Mouse (Mus musculus): Measurements from ENCODE around the gene Map3k5. TPM values are rescaled to one million over a fixed set of nuclear protein-coding genes. Genes with fewer than 3 reads are reported as not detected.

Gene Map3k5
- polyA plus RNA-seq, 1 experiment: not detected

DNA sequence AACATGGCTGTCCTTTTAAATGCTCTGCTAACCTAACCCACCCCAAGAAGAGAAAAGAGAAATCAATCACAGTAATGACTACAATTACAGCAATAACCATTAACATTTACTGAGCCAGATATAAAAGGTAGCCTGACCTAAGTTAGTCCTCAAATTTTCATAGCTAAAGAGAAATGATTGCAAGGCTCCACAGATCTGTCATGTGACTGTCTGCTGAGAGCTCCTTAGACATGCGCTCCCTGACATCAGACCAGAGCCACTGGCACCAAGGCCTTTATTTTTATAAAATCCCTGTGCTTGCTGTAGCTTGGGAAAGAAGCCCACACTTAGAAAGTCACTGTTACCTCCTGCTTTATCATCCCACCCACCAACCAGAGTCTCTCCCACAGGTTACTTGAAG lies 202.2 kb downstream of the Map3k5 start:
- H3K4me3 ChIP-seq (replicated peaks): no peak overlapping the region

DNA sequence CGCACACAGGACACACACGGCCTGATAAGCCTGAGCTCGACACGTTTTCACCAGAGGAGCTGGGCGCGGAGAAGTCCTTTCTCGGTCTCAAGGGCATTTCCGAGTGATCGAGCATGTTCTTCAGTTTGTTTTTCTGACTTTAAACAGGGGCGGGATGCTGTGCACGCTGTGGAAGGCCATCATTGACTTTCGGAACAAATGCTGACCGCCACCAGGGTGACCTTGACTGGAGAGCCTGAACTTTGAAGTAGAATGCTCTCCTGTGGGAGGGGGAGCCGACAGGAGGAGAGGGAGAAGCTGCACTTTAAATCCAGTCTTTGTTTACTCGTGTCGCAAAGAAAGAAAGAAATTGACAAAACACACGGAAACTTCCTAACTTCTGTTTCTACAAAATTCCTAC lies 207.1 kb downstream of the Map3k5 start:
- Histone ChIP-seq H3K4me3 (replicated peaks) (no peak overlapping the region), H3K9me3 (ENCODE audit: control insufficient read depth, low read length) (no peaks in the 10 kb centered on the region), H3K36me3 (ENCODE audit: control insufficient read depth) (peaks cover 5% of the 10 kb centered on the region; the same call in 1 of the 2 replicates), H3K27me3 (ENCODE audit: control insufficient read depth) (no peaks in the 10 kb centered on the region), H3K4me1 (ENCODE audit: control insufficient read depth) (peaks cover 8% of the 10 kb centered on the region)
- TF ChIP-seq TAL1 (IDR thresholded peaks at IDR 0.05; ENCODE audit: low read length) (no peak), GATA1 (IDR thresholded peaks at IDR 0.05; ENCODE audit: low read length) (no peak)

More for the DNA sequence above, 202.2 kb downstream of the Map3k5 start:
- TF ChIP-seq TAL1 (IDR thresholded peaks at IDR 0.05; ENCODE audit: low read length) (no peak), GATA1 (IDR thresholded peaks at IDR 0.05; ENCODE audit: low read length) (no peak)
- H3K27me3 ChIP-seq (ENCODE audit: control insufficient read depth): no peaks in the 10 kb centered on the region
- peaks cover 19% of the 10 kb centered on the region for H3K4me1 ChIP-seq (ENCODE audit: control insufficient read depth)
- peaks cover 5% of the 10 kb centered on the region; the same call in 1 of the 2 replicates for H3K36me3 ChIP-seq (ENCODE audit: control insufficient read depth)
- H3K9me3 ChIP-seq (ENCODE audit: control insufficient read depth, low read length): no peaks in the 10 kb centered on the region

- H3K4me3 ChIP-seq (replicated peaks): peak within 1 kb of the TSS; percentile 68
- peaks cover 21% of the 10 kb centered on the region for H3K4me1 ChIP-seq (ENCODE audit: control insufficient read depth)
- H3K27me3 ChIP-seq (ENCODE audit: control insufficient read depth): peaks cover 34% of the 10 kb centered on the region
- no peak for TF ChIP-seq GATA1 (IDR thresholded peaks at IDR 0.05; ENCODE audit: low read length)
- no peak for TF ChIP-seq TAL1 (IDR thresholded peaks at IDR 0.05; ENCODE audit: low read length)
- H3K9me3 ChIP-seq (ENCODE audit: control insufficient read depth, low read length): no peaks in the 10 kb centered on the region
- H3K36me3 ChIP-seq (ENCODE audit: control insufficient read depth): no peaks in the 10 kb centered on the region
These were observed 214.0 kb downstream of the Map3k5 start, which contains the start of gene Map7 for GRCm38 (mm10) chr10:20148130-20148772. Gene Map7, plus strand, starts transcription at chr10:20148471.

- Histone ChIP-seq H3K4me1 (ENCODE audit: control insufficient read depth) (peaks cover 24% of the 10 kb centered on the region), H3K4me3 (replicated peaks) (peak overlapping the region; percentile 68), H3K36me3 (ENCODE audit: control insufficient read depth) (no peaks in the 10 kb centered on the region), H3K27me3 (ENCODE audit: control insufficient read depth) (peaks cover 34% of the 10 kb centered on the region), H3K9me3 (ENCODE audit: control insufficient read depth, low read length) (no peaks in the 10 kb centered on the region)
- no peak for TF ChIP-seq GATA1 (IDR thresholded peaks at IDR 0.05; ENCODE audit: low read length)
- no peak for TF ChIP-seq TAL1 (IDR thresholded peaks at IDR 0.05; ENCODE audit: low read length)
These were observed 214.5 kb downstream of the Map3k5 start for GRCm38 (mm10) chr10:20148773-20149120.

GRCm38 (mm10) chr10:20149121-20149834 lies 215.0 kb downstream of the Map3k5 start:
- Histone ChIP-seq H3K4me3 (replicated peaks) (peak overlapping the region; percentile 68), H3K9me3 (ENCODE audit: control insufficient read depth, low read length) (no peaks in the 10 kb centered on the region), H3K27me3 (ENCODE audit: control insufficient read depth) (peaks cover 34% of the 10 kb centered on the region), H3K4me1 (ENCODE audit: control insufficient read depth) (peaks cover 24% of the 10 kb centered on the region), H3K36me3 (ENCODE audit: control insufficient read depth) (no peaks in the 10 kb centered on the region)
- TF ChIP-seq TAL1 (IDR thresholded peaks at IDR 0.05; ENCODE audit: low read length) (no peak), GATA1 (IDR thresholded peaks at IDR 0.05; ENCODE audit: low read length) (no peak)

GRCm38 (mm10) chr10:20149835-20150355 lies 215.6 kb downstream of the Map3k5 start:
- H3K9me3 ChIP-seq (ENCODE audit: control insufficient read depth, low read length): no peaks in the 10 kb centered on the region
- H3K36me3 ChIP-seq (ENCODE audit: control insufficient read depth): no peaks in the 10 kb centered on the region
- TF ChIP-seq GATA1 (IDR thresholded peaks at IDR 0.05; ENCODE audit: low read length): no peak
- TF ChIP-seq TAL1 (IDR thresholded peaks at IDR 0.05; ENCODE audit: low read length): no peak
- peak overlapping the region; percentile 68 for H3K4me3 ChIP-seq (replicated peaks)
- peaks cover 24% of the 10 kb centered on the region for H3K4me1 ChIP-seq (ENCODE audit: control insufficient read depth)
- peaks cover 34% of the 10 kb centered on the region for H3K27me3 ChIP-seq (ENCODE audit: control insufficient read depth)

- Histone ChIP-seq H3K4me3 (replicated peaks) (no peak overlapping the region), H3K4me1 (ENCODE audit: control insufficient read depth) (peaks cover 26% of the 10 kb centered on the region), H3K27me3 (ENCODE audit: control insufficient read depth) (peaks cover 32% of the 10 kb centered on the region), H3K9me3 (ENCODE audit: control insufficient read depth, low read length) (no peaks in the 10 kb centered on the region), H3K36me3 (ENCODE audit: control insufficient read depth) (no peaks in the 10 kb centered on the region)
- TF ChIP-seq TAL1 (IDR thresholded peaks at IDR 0.05; ENCODE audit: low read length) (no peak), GATA1 (IDR thresholded peaks at IDR 0.05; ENCODE audit: low read length) (no peak)
These were observed 217.9 kb downstream of the Map3k5 start for GRCm38 (mm10) chr10:20152131-20152530.

GRCm38 (mm10) chr10:20153507-20153906 lies 219.2 kb downstream of the Map3k5 start:
- H3K36me3 ChIP-seq (ENCODE audit: control insufficient read depth): no peaks in the 10 kb centered on the region
- H3K9me3 ChIP-seq (ENCODE audit: control insufficient read depth, low read length): no peaks in the 10 kb centered on the region
- H3K4me1 ChIP-seq (ENCODE audit: control insufficient read depth): peaks cover 21% of the 10 kb centered on the region
- H3K4me3 ChIP-seq (replicated peaks): no peak overlapping the region
- TF ChIP-seq GATA1 (IDR thresholded peaks at IDR 0.05; ENCODE audit: low read length) (no peak), TAL1 (IDR thresholded peaks at IDR 0.05; ENCODE audit: low read length) (no peak)
- H3K27me3 ChIP-seq (ENCODE audit: control insufficient read depth): peaks cover 20% of the 10 kb centered on the region

DNA sequence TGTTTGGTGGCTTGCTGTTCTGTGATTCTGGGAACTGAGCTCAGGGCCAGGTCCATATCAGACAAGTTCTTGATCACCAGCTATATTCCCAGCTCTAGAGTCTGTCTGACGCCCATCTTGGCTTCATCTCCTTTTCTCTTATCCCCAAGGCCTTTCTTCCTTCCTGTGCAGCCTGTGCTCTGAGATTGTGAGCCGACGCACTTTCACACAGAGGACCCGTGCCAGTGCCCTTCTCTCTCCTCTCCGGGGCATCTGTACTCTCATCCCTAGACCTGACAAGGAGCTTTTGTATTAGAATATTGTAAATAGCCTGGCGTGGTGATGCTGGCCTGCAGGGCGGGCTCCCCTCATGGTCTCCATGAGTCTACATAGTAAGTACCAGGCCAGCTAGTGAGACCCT lies 221.1 kb downstream of the Map3k5 start:
- H3K27me3 ChIP-seq (ENCODE audit: control insufficient read depth): peaks cover under 1% of the 10 kb centered on the region; the same call in 1 of the 2 replicates
- peaks cover 6% of the 10 kb centered on the region; the same call in 1 of the 2 replicates for H3K4me1 ChIP-seq (ENCODE audit: control insufficient read depth)
- H3K4me3 ChIP-seq (replicated peaks): no peak overlapping the region
- TF ChIP-seq GATA1 (IDR thresholded peaks at IDR 0.05; ENCODE audit: low read length) (no peak), TAL1 (IDR thresholded peaks at IDR 0.05; ENCODE audit: low read length) (no peak)
- no peaks in the 10 kb centered on the region for H3K9me3 ChIP-seq (ENCODE audit: control insufficient read depth, low read length)
- H3K36me3 ChIP-seq (ENCODE audit: control insufficient read depth): no peaks in the 10 kb centered on the region
